Comparison of ENCODE assay signal across 8 mouse cellular contexts in the genomic region with DNA sequence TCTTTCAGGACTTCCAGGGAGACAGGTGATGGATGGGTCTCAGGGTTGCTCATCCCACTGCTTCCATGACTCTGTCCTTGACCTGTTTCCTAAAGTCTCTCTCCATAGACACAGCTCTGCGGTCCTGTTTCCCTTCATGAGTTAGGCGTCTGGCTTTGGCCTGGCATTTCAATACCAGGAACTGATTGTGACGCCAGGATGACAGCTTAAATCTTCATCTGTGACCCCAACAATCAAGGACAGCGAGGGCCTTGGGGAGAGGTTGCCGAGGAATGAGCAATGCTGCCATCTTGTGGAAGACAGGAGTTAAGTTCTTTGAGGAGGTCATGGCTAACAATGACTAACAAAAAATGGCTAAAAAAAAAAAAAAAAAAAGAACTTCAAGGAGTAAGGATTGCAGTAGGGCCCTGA. TPM values are rescaled to one million over a fixed set of nuclear protein-coding genes. Genes with fewer than 3 reads are reported as not detected.
DNase-seq lines count a peak whose midpoint lies in the region; ATAC-seq lines count a peak whose summit lies in the region.

No protein-coding gene starts in this region.

- intact Hi-C loops in left cerebral cortex, postnatal 10 days (cut with DNase I), result loop anchor here (2.0 kb wide), 1 partner anchor 262 kb away; no protein-coding TSS in a partner anchor

- H3K27me3 ChIP-seq in kidney, embryonic 16.5 days (ENCODE audit: insufficient read depth, low read length), result no peaks in the 10 kb centered on the region
- no peaks in the 10 kb centered on the region for H3K27me3 ChIP-seq in forebrain, embryonic 16.5 days (replicated peaks; ENCODE audit: control insufficient read depth, insufficient read depth, low read length)
- H3K27me3 ChIP-seq in hindbrain, embryonic 11.5 days (ENCODE audit: control insufficient read depth, insufficient read depth, low read length), result no peaks in the 10 kb centered on the region
- peaks cover 7% of the 10 kb centered on the region for H3K27me3 ChIP-seq in midbrain, embryonic 16.5 days (ENCODE audit: control insufficient read depth, insufficient read depth, low read depth, low read length)

- H3K27ac ChIP-seq in kidney, embryonic 16.5 days (ENCODE audit: low read length), result no peak overlapping the region
- H3K27ac ChIP-seq in forebrain, embryonic 16.5 days (ENCODE audit: low read length), result no peak overlapping the region
- H3K27ac ChIP-seq in hindbrain, embryonic 11.5 days (ENCODE audit: low read depth, low read length), result no peak overlapping the region
- no peak overlapping the region for H3K27ac ChIP-seq in midbrain, embryonic 16.5 days (ENCODE audit: low read length)

- no peaks in the 10 kb centered on the region for H3K9me3 ChIP-seq in kidney, embryonic 16.5 days (ENCODE audit: low read length)
- no peaks in the 10 kb centered on the region for H3K9me3 ChIP-seq in forebrain, embryonic 16.5 days (ENCODE audit: control insufficient read depth, low read length)
- H3K9me3 ChIP-seq in hindbrain, embryonic 11.5 days (ENCODE audit: control insufficient read depth, low read length), result no peaks in the 10 kb centered on the region
- no peaks in the 10 kb centered on the region for H3K9me3 ChIP-seq in midbrain, embryonic 16.5 days (replicated peaks; ENCODE audit: control insufficient read depth, low read length, poor library complexity, severe bottlenecking)

- ATAC-seq in kidney, embryonic 16.5 days (ENCODE audit: low FRiP score, low TSS enrichment), result no peak
- 0 out of 2 replicates have a peak, but pooled peaks have one; percentile 55 for ATAC-seq in forebrain, embryonic 16.5 days
- peak; percentile 51; the same call in 1 of the 2 replicates for ATAC-seq in hindbrain, embryonic 11.5 days (ENCODE audit: low FRiP score)
- peak; percentile 51; the same call in 1 of the 2 replicates for ATAC-seq in midbrain, embryonic 16.5 days

- H3K4me2 ChIP-seq in kidney, embryonic 16.5 days (replicated peaks; ENCODE audit: low read depth, low read length), result no peak overlapping the region
- no peak overlapping the region for H3K4me2 ChIP-seq in forebrain, embryonic 16.5 days (ENCODE audit: low read length)
- H3K4me2 ChIP-seq in hindbrain, embryonic 11.5 days (replicated peaks; ENCODE audit: low read depth, low read length), result no peak overlapping the region
- H3K4me2 ChIP-seq in midbrain, embryonic 16.5 days (ENCODE audit: low read length), result no peak overlapping the region; the same call in 1 of the 2 replicates

- DNase-seq in kidney, adult 11 months, result peak; percentile 24
- peak; percentile 59 for DNase-seq in c-Kit-positive CD71-positive TER-119-negative erythroid progenitor cells, embryonic 14.5 days (ENCODE audit: low read depth)
- DNase-seq in hindbrain, embryonic 11.5 days (ENCODE audit: low spot score), result peak; percentile 74
- DNase-seq in left cerebral cortex, postnatal 10 days (ENCODE audit: extremely low spot score in 1 of 2, low spot score in 2 of 2), result peak; percentile 51
- DNase-seq in testis, postnatal 10 days (ENCODE audit: low spot score), result peak; percentile 45

- H3K4me3 ChIP-seq in kidney, embryonic 16.5 days (ENCODE audit: low read length), result no peak overlapping the region
- H3K4me3 ChIP-seq in forebrain, embryonic 16.5 days (replicated peaks; ENCODE audit: low read length), result no peak overlapping the region
- no peak overlapping the region for H3K4me3 ChIP-seq in hindbrain, embryonic 11.5 days (ENCODE audit: low read depth, low read length)
- no peak overlapping the region for H3K4me3 ChIP-seq in midbrain, embryonic 16.5 days (ENCODE audit: low read depth, low read length)

- no peaks in the 10 kb centered on the region for H3K36me3 ChIP-seq in kidney, embryonic 16.5 days (ENCODE audit: insufficient read depth, low read length)
- no peaks in the 10 kb centered on the region for H3K36me3 ChIP-seq in forebrain, embryonic 16.5 days (ENCODE audit: control insufficient read depth, insufficient read depth)
- no peaks in the 10 kb centered on the region for H3K36me3 ChIP-seq in hindbrain, embryonic 11.5 days (ENCODE audit: control insufficient read depth, insufficient read depth, low read length)
- no peaks in the 10 kb centered on the region for H3K36me3 ChIP-seq in midbrain, embryonic 16.5 days (ENCODE audit: control insufficient read depth, insufficient read depth, low read length)

- H3K4me1 ChIP-seq in kidney, embryonic 16.5 days (ENCODE audit: insufficient read depth, low read length), result no peaks in the 10 kb centered on the region
- H3K4me1 ChIP-seq in forebrain, embryonic 16.5 days (replicated peaks; ENCODE audit: control insufficient read depth, insufficient read depth, low read length), result peaks cover 5% of the 10 kb centered on the region
- H3K4me1 ChIP-seq in hindbrain, embryonic 11.5 days (replicated peaks; ENCODE audit: control insufficient read depth, insufficient read depth, low read length), result no peaks in the 10 kb centered on the region
- H3K4me1 ChIP-seq in midbrain, embryonic 16.5 days (ENCODE audit: control insufficient read depth, insufficient read depth, low read length), result no peaks in the 10 kb centered on the region; the same call in 1 of the 2 replicates

- WGBS in kidney, embryonic 16.5 days, result 11% methylated on average over 5 of the region's 5 CpGs
- WGBS in forebrain, embryonic 16.5 days, result 7% methylated on average over 5 of the region's 5 CpGs
- 10% methylated on average over 5 of the region's 5 CpGs for WGBS in hindbrain, embryonic 11.5 days
- WGBS in midbrain, embryonic 16.5 days, result 7% methylated on average over 5 of the region's 5 CpGs

- no peak overlapping the region for H3K9ac ChIP-seq in kidney, embryonic 16.5 days (replicated peaks; ENCODE audit: low read length)
- H3K9ac ChIP-seq in forebrain, embryonic 16.5 days (replicated peaks; ENCODE audit: low read depth, low read length), result no peak overlapping the region
- no peak overlapping the region for H3K9ac ChIP-seq in hindbrain, embryonic 11.5 days (ENCODE audit: low read depth, low read length)
- H3K9ac ChIP-seq in midbrain, embryonic 16.5 days (ENCODE audit: low read depth, low read length), result no peak overlapping the region

RNA-seq across cellular contexts. Expression of a gene that starts 25.6 kb away (rescaled TPM):
- polyA plus RNA-seq in kidney, embryonic 16.5 days (2015; fragmentation: Nextera tagmentation; extraction: Ambion mirVana), result 1.5 and 1.8 TPM in 2 replicates
- polyA plus RNA-seq in forebrain, embryonic 16.5 days (2015; fragmentation: Nextera tagmentation; extraction: Ambion mirVana), result 32.9 and 34.9 TPM in 2 replicates
- polyA plus RNA-seq in hindbrain, embryonic 11.5 days (2014; fragmentation: Nextera tagmentation; extraction: Ambion mirVana), result 17.9 and 18.5 TPM in 2 replicates
- total RNA-seq in left cerebral cortex, postnatal 10 days (2021), result 10 to 100 TPM; 44.0 to 46.4 TPM
- polyA plus RNA-seq in midbrain, embryonic 16.5 days (2015; fragmentation: Nextera tagmentation; extraction: Ambion mirVana), result 27.9 and 33.4 TPM in 2 replicates

RNA-seq across cellular contexts. Expression of a gene that starts 34.3 kb away (rescaled TPM):
- polyA plus RNA-seq in kidney, embryonic 16.5 days (2015; fragmentation: Nextera tagmentation; extraction: Ambion mirVana), result 15.0 and 20.2 TPM in 2 replicates
- polyA plus RNA-seq in forebrain, embryonic 16.5 days (2015; fragmentation: Nextera tagmentation; extraction: Ambion mirVana), result 25.0 and 25.8 TPM in 2 replicates
- polyA plus RNA-seq in hindbrain, embryonic 11.5 days (2014; fragmentation: Nextera tagmentation; extraction: Ambion mirVana), result 26.7 and 30.2 TPM in 2 replicates
- 100 to 1,000 TPM; 136 to 141 TPM for total RNA-seq in left cerebral cortex, postnatal 10 days (2021)
- 30.3 and 30.6 TPM in 2 replicates for polyA plus RNA-seq in midbrain, embryonic 16.5 days (2015; fragmentation: Nextera tagmentation; extraction: Ambion mirVana)

Comparison
In these comparisons a context has a peak if more than half of its experiments do, and no peak if none do; other contexts are left out.
1. DNase-seq: peak in every context shown above with its lines; median percentile 74 in hindbrain, embryonic 11.5 days; 59 in c-Kit-positive CD71-positive TER-119-negative erythroid progenitor cells, embryonic 14.5 days; 51 in left cerebral cortex, postnatal 10 days; 45 in testis, postnatal 10 days; 24 in kidney, adult 11 months.